In genomic region chr3:66219655-66220191, GRCm38 (mm10) we compare ENCODE assay signal across 8 mouse cellular contexts. TPM values are rescaled to one million over a fixed set of nuclear protein-coding genes. Genes with fewer than 3 reads are reported as not detected.
DNase-seq lines count a peak whose midpoint lies in the region; ATAC-seq and TF ChIP-seq lines count a peak whose summit lies in the region.

Gene Ptx3, plus strand, starts transcription at chr3:66219910.

- no peak within 1 kb of the TSS for H3K27ac ChIP-seq in left cerebral cortex, adult 2 months
- H3K27ac ChIP-seq in hindbrain, embryonic 11.5 days (ENCODE audit: low read depth, low read length) = peak within 1 kb of the TSS; percentile 51; the same call in 1 of the 2 replicates
- no peak within 1 kb of the TSS; the same call in 1 of the 2 replicates for H3K27ac ChIP-seq in midbrain, embryonic 11.5 days (ENCODE audit: low read depth, low read length)

- H3K36me3 ChIP-seq in hindbrain, embryonic 11.5 days (ENCODE audit: control insufficient read depth, insufficient read depth, low read length) = no peaks in the 10 kb centered on the region
- no peaks in the 10 kb centered on the region for H3K36me3 ChIP-seq in midbrain, embryonic 11.5 days (ENCODE audit: control insufficient read depth, insufficient read depth, low read length)

- intact Hi-C loops in left cerebral cortex, adult 2 months (cut with DNase I) = no loop called here
- intact Hi-C loops in left cerebral cortex, postnatal 10 days (cut with DNase I) = no loop called here

- H3K9me3 ChIP-seq in hindbrain, embryonic 11.5 days (ENCODE audit: control insufficient read depth, low read length) = no peaks in the 10 kb centered on the region
- H3K9me3 ChIP-seq in midbrain, embryonic 11.5 days (ENCODE audit: control insufficient read depth, low read length) = no peaks in the 10 kb centered on the region

- no peak for TF ChIP-seq CTCF in left cerebral cortex, adult 2 months (IDR thresholded peaks at IDR 0.05)

- WGBS in hindbrain, embryonic 11.5 days = 1% methylated on average over 20 of the region's 20 CpGs
- 2% methylated on average over 20 of the region's 20 CpGs for WGBS in midbrain, embryonic 11.5 days

- H3K4me1 ChIP-seq in hindbrain, embryonic 11.5 days (replicated peaks; ENCODE audit: control insufficient read depth, insufficient read depth, low read length) = no peaks in the 10 kb centered on the region; the same call in 1 of the 2 replicates
- H3K4me1 ChIP-seq in midbrain, embryonic 11.5 days (ENCODE audit: control insufficient read depth, insufficient read depth, low read length) = peaks cover 4% of the 10 kb centered on the region; the same call in 1 of the 2 replicates

- 0 out of 2 replicates have a peak, but pooled peaks cover 2% of the 10 kb centered on the region for H3K27me3 ChIP-seq in hindbrain, embryonic 11.5 days (ENCODE audit: control insufficient read depth, insufficient read depth, low read length)
- no peaks in the 10 kb centered on the region; the same call in 1 of the 2 replicates for H3K27me3 ChIP-seq in midbrain, embryonic 11.5 days (ENCODE audit: control insufficient read depth, insufficient read depth, low read length)

- DNase-seq in left cerebral cortex, adult 2 months (ENCODE audit: extremely low spot score in 1 of 2, low spot score in 2 of 2) = no peak
- no peak for DNase-seq in left cerebral cortex, postnatal 10 days (ENCODE audit: extremely low spot score in 1 of 2, low spot score in 2 of 2)
- peak; percentile 71 for DNase-seq in embryo, embryonic 11 days
- peak; percentile 64 for DNase-seq in hindbrain, embryonic 11.5 days (ENCODE audit: low spot score)
- DNase-seq in midbrain, embryonic 11.5 days (ENCODE audit: low spot score, missing footprints) = peak; percentile 93
- DNase-seq in thymus, postnatal 25 days = no peak
- DNase-seq in urinary bladder, adult 18-20 months (ENCODE audit: low spot score in 2 of 2) = no peak
- DNase-seq in gastrocnemius, adult 18-20 months (ENCODE audit: low spot score) = no peak

- peak within 1 kb of the TSS; percentile 92 for H3K4me2 ChIP-seq in hindbrain, embryonic 11.5 days (replicated peaks; ENCODE audit: low read depth, low read length)
- H3K4me2 ChIP-seq in midbrain, embryonic 11.5 days = peak within 1 kb of the TSS; percentile 80

- peak; percentile 53 for ATAC-seq in hindbrain, embryonic 11.5 days (ENCODE audit: low FRiP score)
- ATAC-seq in midbrain, embryonic 11.5 days (ENCODE audit: low FRiP score) = peak; percentile 60

- peak within 1 kb of the TSS; percentile 66 for H3K9ac ChIP-seq in hindbrain, embryonic 11.5 days (ENCODE audit: low read depth, low read length)
- peak within 1 kb of the TSS; percentile 76 for H3K9ac ChIP-seq in midbrain, embryonic 11.5 days (ENCODE audit: low read length)

- peak within 1 kb of the TSS; percentile 54 for H3K4me3 ChIP-seq in left cerebral cortex, adult 2 months
- peak within 1 kb of the TSS; percentile 57 for H3K4me3 ChIP-seq in hindbrain, embryonic 11.5 days (ENCODE audit: low read depth, low read length)
- H3K4me3 ChIP-seq in midbrain, embryonic 11.5 days (ENCODE audit: low read depth, low read length) = peak within 1 kb of the TSS; percentile 46

RNA-seq across cellular contexts. Expression of gene Ptx3, which starts in this region (rescaled TPM):
- under 1 TPM; 0.41 to 0.47 TPM for total RNA-seq in left cerebral cortex, adult 2 months (2021)
- 1 to 10 TPM in 1 of 2 experiments, under 1 TPM in 1; 0.62 to 1.6 TPM for total RNA-seq in left cerebral cortex, postnatal 10 days (2021)
- polyA plus RNA-seq in hindbrain, embryonic 11.5 days (2014; fragmentation: Nextera tagmentation; extraction: Ambion mirVana) = 38.9 and 39.0 TPM in 2 replicates
- polyA plus RNA-seq in midbrain, embryonic 11.5 days (2014; fragmentation: Nextera tagmentation; extraction: Ambion mirVana) = 29.1 and 31.5 TPM in 2 replicates
- 1 to 10 TPM; 3.2 to 3.6 TPM for total RNA-seq in gastrocnemius, adult 18-20 months (2021)

Comparison
In these comparisons a context has a peak if more than half of its experiments do, and no peak if none do; other contexts are left out.
1. DNase-seq: peak in embryo, embryonic 11 days (single experiment), hindbrain, embryonic 11.5 days (single experiment) and midbrain, embryonic 11.5 days (single experiment); none in left cerebral cortex, adult 2 months (0 of 2), left cerebral cortex, postnatal 10 days (0 of 2), thymus, postnatal 25 days (single experiment), urinary bladder, adult 18-20 months (0 of 2) and gastrocnemius, adult 18-20 months (single experiment).
2. Peak in every context shown above with its lines, with median percentiles within 50 percentile points of each other: H3K4me3 ChIP-seq.